ENCODE assay signal across 15 mouse cellular contexts in the genomic region with DNA sequence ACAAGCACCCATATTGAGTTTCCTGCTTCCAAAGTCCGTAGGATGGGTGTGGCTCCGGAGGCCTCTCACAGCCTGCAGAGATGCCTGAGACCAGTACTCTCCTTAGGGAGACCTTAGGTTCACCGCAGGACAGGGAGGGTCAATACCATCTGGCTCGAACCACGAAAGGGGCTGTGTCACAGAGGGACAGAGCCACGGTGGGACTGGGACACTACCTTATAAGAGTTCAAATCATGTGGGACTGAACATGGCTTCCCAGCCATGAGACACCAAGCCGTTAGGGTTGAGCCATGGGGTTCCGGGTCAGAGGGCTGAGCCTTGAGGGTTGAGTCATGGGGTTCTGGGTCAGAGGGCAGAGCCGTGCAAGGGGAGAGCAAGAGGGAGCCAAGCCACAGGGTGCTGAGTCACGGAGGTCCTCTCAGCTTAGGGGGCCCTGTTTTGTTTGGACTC. TPM values are rescaled to one million over a fixed set of nuclear protein-coding genes. Genes with fewer than 3 reads are reported as not detected.
A peak's percentile ranks its signal among the peaks of the same experiment; 100 is the strongest.
DNase-seq lines count a peak whose midpoint lies in the region; ATAC-seq and TF ChIP-seq lines count a peak whose summit lies in the region.
"Not testable (repeated sequence)": the region's sequence is repeated elsewhere in the genome, so short reads cannot be mapped to it uniquely, and the experiment has no call there.
"Had no signal": no experiment of that assay in that cellular context is flagged by ENCODE, and none has a peak within 500 bp of the region (broad histone marks: within the 10 kb centered on the region; RNA-seq: fewer than 3 reads in every experiment).

No protein-coding gene starts in this region.

- H3K36me3 ChIP-seq in heart, postnatal 0 days (replicated peaks; ENCODE audit: control insufficient read depth, insufficient read depth, low read length); intestine, postnatal 0 days (ENCODE audit: control insufficient read depth, insufficient read depth); liver, embryonic 12.5 days; stomach, embryonic 15.5 days: not testable (repeated sequence)

- H3K4me2 ChIP-seq in heart, postnatal 0 days (ENCODE audit: low read depth, low read length); intestine, postnatal 0 days (replicated peaks; ENCODE audit: low read depth); liver, embryonic 12.5 days; stomach, embryonic 15.5 days: not testable (repeated sequence)

- ATAC-seq in cerebellum, adult (ENCODE audit: insufficient number of reproducible peaks, low FRiP score, low TSS enrichment): peak; percentile 22; the same call in 1 of the 2 replicates
- ATAC-seq in heart, postnatal 0 days (ENCODE audit: insufficient read depth, low read depth): peak; percentile 16; the same call in 1 of the 2 replicates
- ATAC-seq in intestine, postnatal 0 days: peak; percentile 82
- ATAC-seq in liver, embryonic 12.5 days: peak; percentile 44; the same call in 1 of the 2 replicates
- ATAC-seq in stomach, embryonic 15.5 days (ENCODE audit: insufficient read depth, low FRiP score, low read depth): peak; percentile 34

- not testable (repeated sequence) for DNase-seq in gastrocnemius, adult 2 months; heart, postnatal 0 days (ENCODE audit: low spot score)
- DNase-seq in kidney, postnatal 10 days: peak; percentile 40
- DNase-seq in lung, postnatal 10 days: peak; percentile 30

- H3K27me3 ChIP-seq in heart, postnatal 0 days (ENCODE audit: control insufficient read depth, insufficient read depth, low read length); intestine, postnatal 0 days (replicated peaks; ENCODE audit: control insufficient read depth, insufficient read depth, low read length); liver, embryonic 12.5 days (replicated peaks); stomach, embryonic 15.5 days (replicated peaks): not testable (repeated sequence)

- TF ChIP-seq EP300 in heart, postnatal 0 days (IDR thresholded peaks at IDR 0.05; ENCODE audit: low read depth): not testable (repeated sequence)

- TF ChIP-seq CTCF in gastrocnemius, adult 2 months (IDR thresholded peaks at IDR 0.05); heart, postnatal 0 days (IDR thresholded peaks at IDR 0.05; ENCODE audit: low read depth); intestine, postnatal 0 days (IDR thresholded peaks at IDR 0.05; ENCODE audit: low read depth): not testable (repeated sequence)

- peaks cover 13% of the 10 kb centered on the region; the same call in 1 of the 2 replicates for H3K9me3 ChIP-seq in heart, postnatal 0 days (replicated peaks; ENCODE audit: control insufficient read depth, low read length)
- H3K9me3 ChIP-seq in intestine, postnatal 0 days (ENCODE audit: control insufficient read depth): peaks cover 20% of the 10 kb centered on the region
- H3K9me3 ChIP-seq in liver, embryonic 12.5 days (replicated peaks): peaks cover 44% of the 10 kb centered on the region
- H3K9me3 ChIP-seq in stomach, embryonic 15.5 days: not testable (repeated sequence)

- peak overlapping the region; percentile 63 for H3K27ac ChIP-seq in gastrocnemius, adult 2 months
- not testable (repeated sequence) for H3K27ac ChIP-seq in heart, postnatal 0 days (ENCODE audit: low read depth); liver, embryonic 12.5 days; stomach, embryonic 15.5 days
- H3K27ac ChIP-seq in intestine, postnatal 0 days (ENCODE audit: low read depth, low read length): peak overlapping the region; percentile 66; the same call in 1 of the 2 replicates

- not testable (repeated sequence) for H3K4me1 ChIP-seq in heart, postnatal 0 days (ENCODE audit: control insufficient read depth, insufficient read depth); intestine, postnatal 0 days (replicated peaks; ENCODE audit: control insufficient read depth, insufficient read depth, low read length); liver, embryonic 12.5 days; stomach, embryonic 15.5 days

- not testable (repeated sequence) for H3K4me3 ChIP-seq in gastrocnemius, adult 2 months; heart, postnatal 0 days (ENCODE audit: low read depth, low read length); intestine, postnatal 0 days (ENCODE audit: low read depth, low read length); liver, embryonic 12.5 days; stomach, embryonic 15.5 days (replicated peaks)

- WGBS in heart, postnatal 0 days: 76% methylated on average over 10 of the region's 10 CpGs
- WGBS in intestine, postnatal 0 days: 87% methylated on average over 10 of the region's 10 CpGs
- 74% methylated on average over 10 of the region's 10 CpGs for WGBS in liver, embryonic 12.5 days (ENCODE audit: insufficient replicate concordance)
- 86% methylated on average over 10 of the region's 10 CpGs for WGBS in stomach, embryonic 15.5 days

- intact Hi-C loops in gastrocnemius, adult 2 months (cut with DNase I): not testable (repeated sequence)

- H3K9ac ChIP-seq in heart, postnatal 0 days (replicated peaks; ENCODE audit: low read depth, low read length); intestine, postnatal 0 days (ENCODE audit: low read depth, low read length); liver, embryonic 12.5 days; stomach, embryonic 15.5 days: not testable (repeated sequence)

RNA-seq across cellular contexts. Expression of gene Tcp10c, which starts 45.2 kb away (rescaled TPM):
- total RNA-seq in gastrocnemius, adult 2 months (2021): not detected
- not detected in 2 replicates for total RNA-seq in heart, postnatal 0 days (2014; rRNA removed; ENCODE audit: low replicate concordance)
- not detected in 2 replicates for polyA plus RNA-seq in heart, postnatal 0 days (2015; fragmentation: Nextera tagmentation; extraction: Ambion mirVana)
- polyA plus RNA-seq in intestine, postnatal 0 days (2015; fragmentation: Nextera tagmentation; extraction: Ambion mirVana): not detected in 2 replicates
- not detected in 2 replicates for polyA plus RNA-seq in liver, embryonic 12.5 days (2016; fragmentation: Nextera tagmentation; extraction: Ambion mirVana)
- not detected in 2 replicates for polyA plus RNA-seq in stomach, embryonic 15.5 days (2015; fragmentation: Nextera tagmentation; extraction: Ambion mirVana)
- total RNA-seq: forebrain, postnatal 0 days; gastrocnemius, postnatal 10 days; heart, postnatal 10 days; layer of hippocampus, postnatal 36 days; left cerebral cortex, postnatal 4 days had no signal
- polyA plus RNA-seq: forebrain, postnatal 0 days; inflammation-experienced regulatory T-cells, adult 6 months; midbrain, embryonic 16.5 days had no signal

Comparison
In these comparisons a context has a peak if more than half of its experiments do, and no peak if none do; other contexts are left out.
1. ATAC-seq: peak in every context shown above with its lines; median percentile 82 in intestine, postnatal 0 days; 44 in liver, embryonic 12.5 days; 34 in stomach, embryonic 15.5 days; 22 in cerebellum, adult; 16 in heart, postnatal 0 days.